Mouse (Mus musculus): ENCODE measurements around the gene Madcam1. TPM values are rescaled to one million over a fixed set of nuclear protein-coding genes. Genes with fewer than 3 reads are reported as not detected.
"Not testable (repeated sequence)": the region's sequence is repeated elsewhere in the genome, so short reads cannot be mapped to it uniquely, and the experiment has no call there.

The Madcam1 gene
- polyA plus RNA-seq, 1 experiment from 2014 or later: 7.1 TPM

GRCm38 (mm10) chr10:79691986-79692548 lies 27.7 kb downstream of the Madcam1 start:
- Histone ChIP-seq H3K4me2 (no peak overlapping the region), H3K4me1 (replicated peaks) (peaks cover 18% of the 10 kb centered on the region), H3K9me3 (0 out of 2 replicates have a peak, but pooled peaks cover 7% of the 10 kb centered on the region), H3K4me3 (replicated peaks) (no peak overlapping the region), H3K36me3 (peaks cover 28% of the 10 kb centered on the region), H3K9ac (replicated peaks) (no peak overlapping the region), H3K27ac (no peak overlapping the region), H3K27me3 (no peaks in the 10 kb centered on the region)
- WGBS: 96% methylated on average over 2 of the region's 2 CpGs
- ATAC-seq (ENCODE audit: insufficient number of reproducible peaks, insufficient read depth, low FRiP score, low TSS enrichment, low read depth): no peak

- Histone ChIP-seq H3K27me3 (no peaks in the 10 kb centered on the region), H3K36me3 (peaks cover 11% of the 10 kb centered on the region), H3K4me3 (replicated peaks) (no peak overlapping the region), H3K27ac (no peak overlapping the region), H3K4me2 (no peak overlapping the region), H3K4me1 (replicated peaks) (peaks cover 18% of the 10 kb centered on the region), H3K9ac (replicated peaks) (no peak overlapping the region), H3K9me3 (0 out of 2 replicates have a peak, but pooled peaks cover 7% of the 10 kb centered on the region)
- no peak for ATAC-seq (ENCODE audit: insufficient number of reproducible peaks, insufficient read depth, low FRiP score, low TSS enrichment, low read depth)
- 75% methylated on average over 12 of the region's 12 CpGs for WGBS
Observed at GRCm38 (mm10) chr10:79693580-79694378, 29.4 kb downstream of the Madcam1 start.

- H3K36me3 ChIP-seq: peaks cover 5% of the 10 kb centered on the region
- no peak overlapping the region for H3K4me3 ChIP-seq (replicated peaks)
- peaks cover 18% of the 10 kb centered on the region for H3K4me1 ChIP-seq (replicated peaks)
- H3K27me3 ChIP-seq: no peaks in the 10 kb centered on the region
- ATAC-seq (ENCODE audit: insufficient number of reproducible peaks, insufficient read depth, low FRiP score, low TSS enrichment, low read depth): no peak
- no peak overlapping the region for H3K4me2 ChIP-seq
- WGBS: 84% methylated on average over 6 of the region's 6 CpGs
- 0 out of 2 replicates have a peak, but pooled peaks cover 7% of the 10 kb centered on the region for H3K9me3 ChIP-seq
- no peak overlapping the region for H3K9ac ChIP-seq (replicated peaks)
- no peak overlapping the region for H3K27ac ChIP-seq
Observed at GRCm38 (mm10) chr10:79694379-79694655, 30.0 kb downstream of the Madcam1 start.

- H3K4me2 ChIP-seq: peak overlapping the region; percentile 40
- no peak for ATAC-seq (ENCODE audit: insufficient number of reproducible peaks, insufficient read depth, low FRiP score, low TSS enrichment, low read depth)
Observed at GRCm38 (mm10) chr10:79695231-79696128, 31.1 kb downstream of the Madcam1 start.

GRCm38 (mm10) chr10:79696129-79696651 lies 31.8 kb downstream of the Madcam1 start:
- 0 out of 2 replicates have a peak, but pooled peaks have one; percentile 33 for ATAC-seq (ENCODE audit: insufficient number of reproducible peaks, insufficient read depth, low FRiP score, low TSS enrichment, low read depth)
- WGBS: 41% methylated on average over 9 of the region's 9 CpGs
- Histone ChIP-seq H3K27ac (peak overlapping the region; percentile 90), H3K9ac (replicated peaks) (no peak overlapping the region), H3K9me3 (0 out of 2 replicates have a peak, but pooled peaks cover 7% of the 10 kb centered on the region), H3K36me3 (no peaks in the 10 kb centered on the region), H3K4me3 (replicated peaks) (no peak overlapping the region), H3K4me1 (replicated peaks) (peaks cover 25% of the 10 kb centered on the region), H3K4me2 (peak overlapping the region; percentile 40), H3K27me3 (no peaks in the 10 kb centered on the region)

More at GRCm38 (mm10) chr10:79695231-79696128, 31.1 kb downstream of the Madcam1 start:
- Histone ChIP-seq H3K36me3 (no peaks in the 10 kb centered on the region), H3K4me3 (replicated peaks) (no peak overlapping the region), H3K27ac (peak overlapping the region; percentile 90), H3K9me3 (0 out of 2 replicates have a peak, but pooled peaks cover 7% of the 10 kb centered on the region), H3K27me3 (no peaks in the 10 kb centered on the region), H3K9ac (replicated peaks) (no peak overlapping the region), H3K4me1 (replicated peaks) (peaks cover 18% of the 10 kb centered on the region)
- 67% methylated on average over 13 of the region's 13 CpGs for WGBS

- H3K36me3 ChIP-seq: no peaks in the 10 kb centered on the region
- no peak overlapping the region for H3K4me2 ChIP-seq
- WGBS: 72% methylated on average over 6 of the region's 6 CpGs
- H3K9me3 ChIP-seq: no peaks in the 10 kb centered on the region
- no peak overlapping the region for H3K27ac ChIP-seq
- H3K9ac ChIP-seq (replicated peaks): no peak overlapping the region
- peaks cover 25% of the 10 kb centered on the region for H3K4me1 ChIP-seq (replicated peaks)
- no peak overlapping the region for H3K4me3 ChIP-seq (replicated peaks)
- no peak for ATAC-seq (ENCODE audit: insufficient number of reproducible peaks, insufficient read depth, low FRiP score, low TSS enrichment, low read depth)
- no peaks in the 10 kb centered on the region for H3K27me3 ChIP-seq
Observed at GRCm38 (mm10) chr10:79697916-79698315, 33.6 kb downstream of the Madcam1 start.

GRCm38 (mm10) chr10:79698459-79698858 lies 34.1 kb downstream of the Madcam1 start:
- Histone ChIP-seq H3K4me1 (replicated peaks) (peaks cover 25% of the 10 kb centered on the region), H3K9ac (replicated peaks) (no peak overlapping the region), H3K4me3 (replicated peaks) (no peak overlapping the region), H3K36me3 (no peaks in the 10 kb centered on the region), H3K9me3 (no peaks in the 10 kb centered on the region), H3K4me2 (no peak overlapping the region), H3K27me3 (no peaks in the 10 kb centered on the region), H3K27ac (no peak overlapping the region)
- no peak for ATAC-seq (ENCODE audit: insufficient number of reproducible peaks, insufficient read depth, low FRiP score, low TSS enrichment, low read depth)
- 92% methylated on average over 6 of the region's 6 CpGs for WGBS

GRCm38 (mm10) chr10:79700676-79701075 lies 36.3 kb downstream of the Madcam1 start:
- Histone ChIP-seq H3K27me3 (no peaks in the 10 kb centered on the region), H3K36me3 (no peaks in the 10 kb centered on the region), H3K27ac (peak overlapping the region; percentile 45; the same call in 1 of the 2 replicates), H3K4me2 (no peak overlapping the region), H3K9me3 (no peaks in the 10 kb centered on the region), H3K9ac (replicated peaks) (no peak overlapping the region), H3K4me1 (replicated peaks) (peaks cover 27% of the 10 kb centered on the region), H3K4me3 (replicated peaks) (no peak overlapping the region)
- 48% methylated on average over 7 of the region's 7 CpGs for WGBS
- no peak for ATAC-seq (ENCODE audit: insufficient number of reproducible peaks, insufficient read depth, low FRiP score, low TSS enrichment, low read depth)

GRCm38 (mm10) chr10:79701443-79702129 lies 37.2 kb downstream of the Madcam1 start:
- 51% methylated on average over 10 of the region's 10 CpGs for WGBS
- ATAC-seq (ENCODE audit: insufficient number of reproducible peaks, insufficient read depth, low FRiP score, low TSS enrichment, low read depth): no peak
- H3K4me1 ChIP-seq (replicated peaks): peaks cover 27% of the 10 kb centered on the region
- no peak overlapping the region; the same call in 1 of the 2 replicates for H3K27ac ChIP-seq
- no peak overlapping the region; the same call in 1 of the 2 replicates for H3K9ac ChIP-seq (replicated peaks)
- H3K4me2 ChIP-seq: no peak overlapping the region
- H3K4me3 ChIP-seq (replicated peaks): no peak overlapping the region
- H3K9me3 ChIP-seq: no peaks in the 10 kb centered on the region
- peaks cover 6% of the 10 kb centered on the region for H3K36me3 ChIP-seq
- H3K27me3 ChIP-seq: no peaks in the 10 kb centered on the region

- H3K9ac ChIP-seq (replicated peaks); H3K9me3 ChIP-seq; H3K4me2 ChIP-seq; ATAC-seq (ENCODE audit: insufficient number of reproducible peaks, insufficient read depth, low FRiP score, low TSS enrichment, low read depth); H3K27me3 ChIP-seq; H3K27ac ChIP-seq; H3K4me3 ChIP-seq (replicated peaks): not testable (repeated sequence)
- H3K36me3 ChIP-seq: peaks cover 19% of the 10 kb centered on the region
- 85% methylated on average over 4 of the region's 4 CpGs for WGBS
- peaks cover 38% of the 10 kb centered on the region for H3K4me1 ChIP-seq (replicated peaks)
Observed at GRCm38 (mm10) chr10:79702970-79703369, 38.6 kb downstream of the Madcam1 start.
